In genomic region chr5:33003500-33003899, GRCm38 (mm10) we compare ENCODE assay signal across 24 mouse cellular contexts. TPM values are rescaled to one million over a fixed set of nuclear protein-coding genes. Genes with fewer than 3 reads are reported as not detected.
DNase-seq lines count a peak whose midpoint lies in the region; ATAC-seq and TF ChIP-seq lines count a peak whose summit lies in the region.
"Had no signal": no experiment of that assay in that cellular context is flagged by ENCODE, and none has a peak within 500 bp of the region (broad histone marks: within the 10 kb centered on the region; RNA-seq: fewer than 3 reads in every experiment).

No protein-coding gene starts in this region.

- no peak overlapping the region for H3K4me3 ChIP-seq in kidney, adult 2 months (ENCODE audit: insufficient read depth, low read depth, low read length)
- no peak overlapping the region for H3K4me3 ChIP-seq in kidney, embryonic 14.5 days (ENCODE audit: low read length)
- H3K4me3 ChIP-seq in kidney, postnatal 0 days (replicated peaks; ENCODE audit: low read depth, low read length) = no peak overlapping the region
- H3K4me3 ChIP-seq: forebrain, embryonic 12.5 days; heart, embryonic 12.5 days; limb, embryonic 10.5 days; liver, embryonic 15.5 days; lung, embryonic 15.5 days; neural tube, embryonic 12.5 days had no signal

- TF ChIP-seq CTCF in kidney, adult 2 months (conservative IDR thresholded peaks at IDR 0.05; ENCODE audit: insufficient read depth, insufficient read length, low read depth, low read length) = no peak
- no peak for TF ChIP-seq CTCF in kidney, postnatal 0 days (IDR thresholded peaks at IDR 0.05; ENCODE audit: low read depth)

- 39% methylated on average over 6 of the region's 6 CpGs for WGBS in kidney, adult 2 months
- WGBS in kidney, embryonic 14.5 days = 67% methylated on average over 6 of the region's 6 CpGs
- WGBS in kidney, postnatal 0 days = 48% methylated on average over 6 of the region's 6 CpGs

- TF ChIP-seq POLR2A in kidney, adult 2 months (IDR thresholded peaks at IDR 0.05; ENCODE audit: low read depth, low read length) = no peak

- no peak for ATAC-seq in kidney, embryonic 14.5 days (ENCODE audit: low FRiP score, low TSS enrichment)
- ATAC-seq in kidney, postnatal 0 days (replicated peaks; ENCODE audit: low FRiP score, low read depth) = peak; percentile 67
- ATAC-seq: hindbrain, postnatal 0 days had no signal

- peak; percentile 74 to 89 for DNase-seq in adrenal gland, adult (ENCODE audit: inconsistent age in 2 of 2, low spot score in 1 of 2)
- DNase-seq in adrenal gland, adult 8-10 months = no peak
- peak; percentile 46 for DNase-seq in kidney, adult 2 months
- DNase-seq in 3T3-L1 (ENCODE audit: low read depth, low spot score) = peak; percentile 48
- DNase-seq in kidney, postnatal 0 days (ENCODE audit: low spot score) = no peak
- no peak for DNase-seq in frontal cortex, postnatal 14 days (ENCODE audit: low spot score in 2 of 2)
- no peak for DNase-seq in frontal cortex, postnatal 10 days (ENCODE audit: low spot score in 2 of 2)
- DNase-seq: cerebellum, adult 11-12 months; cerebellum, postnatal 10 days; gastrocnemius, postnatal 10 days; heart, postnatal 10 days; liver; lung, postnatal 36 days; midbrain, embryonic 14.5 days; retina, postnatal 1 day; thymus, postnatal 25 days had no signal

- H3K27ac ChIP-seq in kidney, adult 2 months (ENCODE audit: insufficient read depth, low read depth, low read length) = no peak overlapping the region
- no peak overlapping the region for H3K27ac ChIP-seq in kidney, embryonic 14.5 days (ENCODE audit: low read depth, low read length)
- H3K27ac ChIP-seq in kidney, postnatal 0 days = no peak overlapping the region
- H3K27ac ChIP-seq: forebrain, embryonic 12.5 days; hindbrain, postnatal 0 days; limb, embryonic 10.5 days; liver, embryonic 15.5 days; lung, embryonic 15.5 days; neural tube, embryonic 12.5 days had no signal

- H3K27me3 ChIP-seq in kidney, adult 2 months (replicated peaks; ENCODE audit: control insufficient read depth, insufficient read depth, low read length) = no peaks in the 10 kb centered on the region
- no peaks in the 10 kb centered on the region for H3K27me3 ChIP-seq in kidney, embryonic 14.5 days (ENCODE audit: control insufficient read depth, insufficient read depth, low read length)
- H3K27me3 ChIP-seq in kidney, postnatal 0 days (ENCODE audit: insufficient read depth, low read length) = no peaks in the 10 kb centered on the region
- H3K27me3 ChIP-seq: heart, embryonic 12.5 days; lung, embryonic 15.5 days; neural tube, embryonic 12.5 days had no signal

- H3K4me1 ChIP-seq in kidney, adult 2 months (ENCODE audit: control insufficient read depth, insufficient read depth, low read length) = peaks cover 9% of the 10 kb centered on the region; the same call in 1 of the 2 replicates
- H3K4me1 ChIP-seq in kidney, embryonic 14.5 days (ENCODE audit: control insufficient read depth, insufficient read depth, low read length) = no peaks in the 10 kb centered on the region
- no peaks in the 10 kb centered on the region; the same call in 1 of the 2 replicates for H3K4me1 ChIP-seq in kidney, postnatal 0 days (replicated peaks; ENCODE audit: insufficient read depth, low read length)
- H3K4me1 ChIP-seq: liver, embryonic 15.5 days; lung, embryonic 15.5 days had no signal

- H3K36me3 ChIP-seq in kidney, adult 2 months (ENCODE audit: control insufficient read depth, insufficient read depth, low read length) = no peaks in the 10 kb centered on the region
- no peaks in the 10 kb centered on the region for H3K36me3 ChIP-seq in kidney, embryonic 14.5 days (ENCODE audit: control insufficient read depth, insufficient read depth, low read length)
- no peaks in the 10 kb centered on the region for H3K36me3 ChIP-seq in kidney, postnatal 0 days (ENCODE audit: insufficient read depth, low read length)
- H3K36me3 ChIP-seq: forebrain, embryonic 12.5 days; heart, embryonic 12.5 days; limb, embryonic 10.5 days; liver, embryonic 15.5 days; lung, embryonic 15.5 days; neural tube, embryonic 12.5 days had no signal

- no peaks in the 10 kb centered on the region; the same call in 1 of the 2 replicates for H3K9me3 ChIP-seq in kidney, embryonic 14.5 days (ENCODE audit: control insufficient read depth, low read length)
- H3K9me3 ChIP-seq in kidney, postnatal 0 days (replicated peaks; ENCODE audit: low read length) = no peaks in the 10 kb centered on the region
- H3K9me3 ChIP-seq: forebrain, embryonic 12.5 days; heart, embryonic 12.5 days; limb, embryonic 10.5 days; liver, embryonic 15.5 days; lung, embryonic 15.5 days; neural tube, embryonic 12.5 days had no signal

- H3K4me2 ChIP-seq in kidney, embryonic 14.5 days (replicated peaks; ENCODE audit: low read depth, low read length) = no peak overlapping the region
- H3K4me2 ChIP-seq in kidney, postnatal 0 days (ENCODE audit: low read length) = no peak overlapping the region
- H3K4me2 ChIP-seq: forebrain, embryonic 12.5 days; heart, embryonic 12.5 days; liver, embryonic 15.5 days; lung, embryonic 15.5 days; neural tube, embryonic 12.5 days had no signal

- no peak overlapping the region for H3K9ac ChIP-seq in kidney, embryonic 14.5 days (ENCODE audit: low read depth, low read length)
- no peak overlapping the region for H3K9ac ChIP-seq in kidney, postnatal 0 days (ENCODE audit: low read depth, low read length)
- H3K9ac ChIP-seq: forebrain, embryonic 12.5 days; heart, embryonic 12.5 days; liver, embryonic 15.5 days; lung, embryonic 15.5 days; neural tube, embryonic 12.5 days had no signal

RNA-seq across cellular contexts. Expression of gene Ywhah, which starts 15.1 kb away (rescaled TPM):
- 100 to 1,000 TPM; 160 to 184 (median 171) TPM for total RNA-seq in adrenal gland, adult 8-10 months (2022)
- polyA plus RNA-seq in kidney, adult 2 months (2012; rRNA removed) = 71.8 and 90.6 TPM in 2 replicates
- polyA plus RNA-seq in kidney, embryonic 14.5 days (2014; fragmentation: Nextera tagmentation; extraction: Ambion mirVana) = 286 and 318 TPM in 2 replicates
- 236 and 272 TPM in 2 replicates for polyA plus RNA-seq in kidney, postnatal 0 days (2015; fragmentation: Nextera tagmentation; extraction: Ambion mirVana)

Comparison
In these comparisons a context has a peak if more than half of its experiments do, and no peak if none do; other contexts are left out.
1. DNase-seq: peak in adrenal gland, adult (2 of 2), kidney, adult 2 months (single experiment) and 3T3-L1 (single experiment); none in adrenal gland, adult 8-10 months (single experiment), kidney, postnatal 0 days (single experiment), frontal cortex, postnatal 14 days (0 of 2) and frontal cortex, postnatal 10 days (0 of 2).